Mouse (Mus musculus): Measurements from ENCODE around the gene Cnih2.

Cnih2 gene

GRCm38 (mm10) chr19:5067867-5068569 is 30.3 kb downstream of the Cnih2 start, which contains the start of gene Cd248:
Gene Cd248, plus strand, starts transcription at chr19:5068078.
- peak; percentile 79 to 83 for DNase-seq (ENCODE audit: low spot score in 2 of 2)

GRCm38 (mm10) chr19:5067040-5067799 is 31.1 kb downstream of the Cnih2 start:
- no peak for DNase-seq (ENCODE audit: low spot score in 2 of 2)

GRCm38 (mm10) chr19:5065104-5065503 is 33.2 kb downstream of the Cnih2 start:
- DNase-seq (ENCODE audit: low spot score in 2 of 2): no peak

GRCm38 (mm10) chr19:5062446-5062845 is 35.9 kb downstream of the Cnih2 start:
- peak in 1 of 2 experiments; percentile 48 for DNase-seq (ENCODE audit: low spot score in 2 of 2)

GRCm38 (mm10) chr19:5062041-5062440 is 36.3 kb downstream of the Cnih2 start:
- no peak for DNase-seq (ENCODE audit: low spot score in 2 of 2)

- DNase-seq (ENCODE audit: low spot score in 2 of 2): peak in 1 of 2 experiments; percentile 44
Observed at GRCm38 (mm10) chr19:5060365-5061330, 37.7 kb downstream of the Cnih2 start.

GRCm38 (mm10) chr19:5058801-5059771 is 39.2 kb downstream of the Cnih2 start:
- DNase-seq (ENCODE audit: low spot score in 2 of 2): peak in 1 of 2 experiments; percentile 36

GRCm38 (mm10) chr19:5057876-5058775 is 40.2 kb downstream of the Cnih2 start:
- no peak for DNase-seq (ENCODE audit: low spot score in 2 of 2)

GRCm38 (mm10) chr19:5056251-5056650 is 42.1 kb downstream of the Cnih2 start:
- DNase-seq (ENCODE audit: low spot score in 2 of 2): no peak

GRCm38 (mm10) chr19:5053909-5054308 is 44.4 kb downstream of the Cnih2 start:
- DNase-seq (ENCODE audit: low spot score in 2 of 2): no peak

- DNase-seq (ENCODE audit: low spot score in 2 of 2): no peak
Observed at GRCm38 (mm10) chr19:5052853-5053252, 45.5 kb downstream of the Cnih2 start.

- DNase-seq (ENCODE audit: low spot score in 2 of 2): no peak
Observed at GRCm38 (mm10) chr19:5052166-5052822, 46.0 kb downstream of the Cnih2 start.

GRCm38 (mm10) chr19:5051515-5051914 is 46.8 kb downstream of the Cnih2 start:
- no peak for DNase-seq (ENCODE audit: low spot score in 2 of 2)

GRCm38 (mm10) chr19:5051031-5051430 is 47.3 kb downstream of the Cnih2 start:
- DNase-seq (ENCODE audit: low spot score in 2 of 2): no peak

- peak; percentile 71 for DNase-seq (ENCODE audit: low spot score in 2 of 2)
Observed at GRCm38 (mm10) chr19:5050047-5050905, 48.0 kb downstream of the Cnih2 start, which contains the start of gene Rin1. Gene Rin1, plus strand, starts transcription at chr19:5050481.

GRCm38 (mm10) chr19:5049325-5049724 is 49.0 kb downstream of the Cnih2 start:
- DNase-seq (ENCODE audit: low spot score in 2 of 2): no peak

GRCm38 (mm10) chr19:5048138-5049056 is 49.9 kb downstream of the Cnih2 start:
- DNase-seq (ENCODE audit: low spot score in 2 of 2): no peak
